Mouse (Mus musculus): ENCODE results near the gene Ripor2.

- TF ChIP-seq EP300 (IDR thresholded peaks at IDR 0.05; ENCODE audit: low read depth) (no peak), CTCF (IDR thresholded peaks at IDR 0.05; ENCODE audit: low read depth) (no peak)
These were observed 142.4 kb downstream of the Ripor2 start for GRCm38 (mm10) chr13:24724395-24724759.
